Mouse (Mus musculus): ENCODE data around the gene Bcap29. TPM values are rescaled to one million over a fixed set of nuclear protein-coding genes. Genes with fewer than 3 reads are reported as not detected.
"Not testable (repeated sequence)": the region's sequence is repeated elsewhere in the genome, so short reads cannot be mapped to it uniquely, and the experiment has no call there.

Gene Bcap29
- 34.0 and 37.4 TPM in 2 replicates for polyA plus RNA-seq (2012; rRNA removed)

DNA sequence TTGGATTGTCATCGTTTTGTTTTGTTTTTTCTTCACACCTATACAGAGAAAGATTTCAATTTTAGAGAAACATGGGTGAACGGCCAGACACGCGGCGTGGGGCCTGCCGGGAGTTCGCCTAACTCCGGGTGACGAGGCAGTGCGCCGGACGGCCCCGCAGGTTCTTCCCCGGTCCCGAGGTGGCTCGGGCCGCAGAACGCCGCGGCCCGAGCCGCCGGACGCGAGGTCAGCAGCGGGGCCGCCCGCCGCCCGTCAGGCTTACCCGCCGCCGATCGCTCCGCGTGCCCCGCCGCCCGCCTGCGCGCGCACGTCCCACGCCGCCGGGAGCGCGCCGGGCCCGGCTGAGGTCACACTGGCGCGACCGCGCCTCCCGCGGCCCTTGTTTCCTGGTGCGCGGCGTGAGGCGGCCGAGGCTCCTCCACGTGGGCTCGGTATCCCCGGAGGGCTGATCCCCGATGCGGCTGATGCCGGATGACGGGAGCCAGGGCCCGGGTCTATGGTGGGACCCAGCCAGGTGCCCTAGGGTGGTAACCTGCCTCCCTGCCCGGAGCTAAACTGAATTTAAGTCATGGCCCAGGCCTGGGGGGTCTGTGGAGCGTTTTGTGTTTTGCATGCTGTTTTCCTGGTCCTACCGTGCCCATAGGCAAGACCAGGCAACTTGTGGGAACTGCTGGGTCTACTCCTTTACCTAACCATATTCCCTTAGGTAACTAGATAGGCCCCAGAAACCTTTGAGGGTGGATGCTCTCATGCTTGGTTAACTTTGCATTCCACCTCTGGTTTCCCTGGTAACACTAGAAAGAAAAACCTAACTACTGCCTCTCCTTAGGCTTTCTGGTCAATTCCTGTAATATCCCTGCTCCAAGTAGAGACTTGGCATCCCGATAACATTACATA is at the start of gene Bcap29:
TSS of gene Bcap29 (minus strand) at position 316 of the 897 bp plus-strand sequence.
- peak in 1 of 2 experiments; percentile 54 for DNase-seq (ENCODE audit: extremely low spot score in 1 of 2, low spot score in 1 of 2)

DNA sequence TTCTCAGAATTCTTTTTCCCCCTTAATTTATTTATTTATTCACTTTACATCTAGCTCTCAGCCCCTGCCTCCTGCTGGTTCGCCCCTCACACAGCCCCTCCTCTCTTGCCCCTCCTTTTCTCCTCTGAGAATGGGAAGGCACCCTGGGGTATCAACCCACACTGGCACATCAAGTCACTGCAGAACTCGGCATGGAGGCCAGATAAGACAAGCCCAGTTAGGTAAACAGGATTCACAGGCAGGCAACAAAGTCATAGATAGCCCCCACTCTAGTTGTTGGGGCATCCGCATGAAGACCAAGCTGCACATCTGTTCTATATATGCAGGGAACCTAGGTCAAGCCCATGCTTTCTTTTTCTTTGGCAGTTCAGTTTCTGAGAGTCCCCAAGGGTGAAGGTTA is 32.7 kb upstream of the Bcap29 start:
- no peak for DNase-seq (ENCODE audit: extremely low spot score in 1 of 2, low spot score in 1 of 2)

DNA sequence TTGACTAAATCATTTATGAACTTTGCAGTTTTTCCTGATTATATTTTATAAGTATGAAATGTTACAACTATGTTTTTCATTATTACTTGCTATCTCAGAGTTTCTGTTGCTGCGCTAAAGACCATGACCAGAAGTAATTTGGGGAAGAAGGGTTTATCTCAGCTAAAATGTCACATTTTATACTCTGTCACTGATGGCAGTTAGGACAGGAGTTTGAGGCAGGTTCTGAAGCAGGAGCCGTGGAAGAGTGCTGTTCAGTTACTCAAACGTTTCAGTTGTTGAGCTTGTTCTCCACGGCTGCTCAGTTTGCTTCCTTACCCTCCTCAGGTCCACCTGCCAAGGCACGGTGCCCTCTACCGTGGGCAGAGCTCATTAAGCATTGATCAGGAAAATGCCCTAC is 31.5 kb upstream of the Bcap29 start:
- DNase-seq (ENCODE audit: extremely low spot score in 1 of 2, low spot score in 1 of 2): no peak

DNA sequence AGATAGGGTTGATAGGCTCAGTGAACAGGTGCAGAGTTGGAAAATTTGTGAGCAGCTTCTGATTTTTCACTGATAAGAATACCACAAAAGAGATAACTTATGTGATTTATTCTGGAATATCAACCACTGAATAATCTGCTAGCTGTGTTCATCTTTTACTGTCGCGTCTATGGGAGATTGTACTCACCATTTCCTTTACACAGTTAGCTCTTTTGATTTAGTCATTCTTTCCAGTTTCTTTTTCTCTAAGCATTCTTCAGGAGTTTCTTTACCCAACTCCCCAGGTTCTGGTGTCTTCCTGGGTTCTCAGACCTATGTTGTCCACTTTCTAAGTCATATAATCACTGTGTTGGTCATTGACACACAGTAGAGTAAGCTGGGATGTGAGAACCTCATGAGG is 22.4 kb upstream of the Bcap29 start:
- no peak for DNase-seq (ENCODE audit: extremely low spot score in 1 of 2, low spot score in 1 of 2)

DNA sequence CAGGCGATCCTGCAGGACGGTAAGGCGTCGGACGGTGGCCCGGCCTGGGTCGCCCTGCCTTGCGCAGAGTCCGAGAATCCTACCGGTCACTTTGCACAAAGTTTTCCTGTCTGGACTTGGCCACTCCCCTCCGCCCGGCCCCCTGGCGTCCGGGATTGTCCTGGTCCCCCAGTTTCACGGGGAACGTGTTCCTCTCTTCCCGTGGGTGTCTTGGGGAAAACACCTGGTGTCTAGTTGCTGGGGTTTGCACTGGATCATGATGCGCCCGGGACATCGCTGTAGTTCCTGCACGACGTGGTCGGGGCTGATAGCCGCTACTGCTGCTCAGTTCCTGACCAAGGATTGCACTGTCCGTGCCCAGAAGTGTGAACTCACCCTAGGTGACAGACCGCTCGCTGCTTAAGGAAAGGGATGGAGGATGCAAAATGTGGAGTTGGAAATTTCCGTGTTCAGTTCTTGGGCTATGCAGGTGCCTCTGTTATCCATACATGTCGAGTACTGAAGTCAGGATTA is 20.6 kb upstream of the Bcap29 start:
- DNase-seq (ENCODE audit: extremely low spot score in 1 of 2, low spot score in 1 of 2): no peak

DNA sequence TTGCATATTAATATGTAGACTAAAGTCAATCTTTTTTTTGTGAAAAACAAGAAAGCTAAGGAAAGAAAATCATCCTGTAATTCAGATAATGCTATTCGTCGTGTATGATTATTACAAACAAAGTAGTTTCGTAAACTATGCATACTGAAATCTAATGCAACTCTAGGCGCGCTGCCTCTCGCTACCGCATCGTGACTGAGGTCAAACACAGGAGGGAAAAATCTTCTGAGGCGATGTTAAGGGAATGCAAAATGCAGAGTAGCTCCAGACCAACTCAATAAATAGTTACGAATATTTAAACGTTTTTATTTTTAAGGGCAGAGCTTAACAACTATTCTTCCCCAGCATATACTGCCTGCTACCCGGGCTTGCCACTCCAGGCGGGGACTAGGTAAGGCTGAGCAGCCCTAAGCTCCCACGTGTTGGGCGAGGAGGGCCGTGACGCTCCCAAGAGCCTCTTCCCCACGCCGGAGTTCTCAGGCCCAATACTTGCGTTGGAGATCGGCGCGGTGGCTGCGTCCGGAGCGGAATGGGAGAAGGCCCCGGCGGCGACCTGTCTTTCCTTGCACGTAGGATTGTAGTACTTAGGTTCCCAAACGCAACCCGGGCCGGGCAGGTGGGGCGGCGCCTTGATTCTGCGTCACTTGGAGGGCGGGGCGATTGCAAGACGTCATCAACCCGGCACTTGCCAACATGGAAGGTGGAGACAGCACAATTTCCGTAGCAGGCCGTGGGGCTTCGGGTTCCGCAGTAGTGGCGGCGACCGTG is 19.9 kb upstream of the Bcap29 start, which contains the start of the genes Dus4l and Cog5:
TSS of gene Dus4l (minus strand) at position 630 of the 768 bp plus-strand sequence.
TSS of gene Cog5 (plus strand) at position 673 of the 768 bp plus-strand sequence.
- DNase-seq (ENCODE audit: extremely low spot score in 1 of 2, low spot score in 1 of 2): peak; percentile 91 to 98

DNA sequence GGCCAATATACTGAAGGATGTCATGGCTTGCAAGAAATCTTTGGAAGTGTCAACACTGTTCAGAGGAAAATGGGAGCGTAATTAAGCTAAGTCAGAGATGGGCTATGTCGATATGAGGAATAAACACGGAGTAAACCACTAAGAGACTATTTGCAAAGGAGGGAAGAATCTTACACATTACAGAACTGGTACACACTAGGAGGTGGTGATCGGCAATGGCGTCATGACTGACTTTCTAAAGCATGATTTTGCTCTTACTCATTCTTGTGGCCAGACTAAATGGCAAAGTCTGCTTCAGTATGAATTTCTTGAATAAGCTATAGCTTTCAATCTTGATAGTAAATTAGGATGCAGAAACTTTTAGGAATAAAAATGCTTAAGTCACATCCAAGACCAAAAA is 19.2 kb upstream of the Bcap29 start:
- no peak for DNase-seq (ENCODE audit: extremely low spot score in 1 of 2, low spot score in 1 of 2)

DNA sequence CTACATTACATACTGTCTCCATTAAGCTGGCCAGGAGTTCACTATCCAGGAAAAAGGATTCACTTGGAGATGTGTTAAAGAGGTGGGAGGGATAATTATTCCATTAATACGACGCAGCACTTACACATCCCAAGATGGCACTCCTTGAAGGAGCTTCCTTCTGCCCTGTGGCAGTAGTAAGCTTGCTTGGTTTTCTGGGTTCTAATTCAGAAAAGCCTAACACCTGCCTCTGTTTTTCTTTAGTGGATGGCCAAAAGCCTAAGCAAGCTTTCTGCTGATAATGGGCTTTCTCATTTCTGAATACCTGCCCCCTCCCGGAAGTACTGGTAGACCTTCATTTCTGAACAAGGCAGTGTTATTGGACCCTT is 766 bp upstream of the Bcap29 start:
- DNase-seq (ENCODE audit: extremely low spot score in 1 of 2, low spot score in 1 of 2): no peak

DNA sequence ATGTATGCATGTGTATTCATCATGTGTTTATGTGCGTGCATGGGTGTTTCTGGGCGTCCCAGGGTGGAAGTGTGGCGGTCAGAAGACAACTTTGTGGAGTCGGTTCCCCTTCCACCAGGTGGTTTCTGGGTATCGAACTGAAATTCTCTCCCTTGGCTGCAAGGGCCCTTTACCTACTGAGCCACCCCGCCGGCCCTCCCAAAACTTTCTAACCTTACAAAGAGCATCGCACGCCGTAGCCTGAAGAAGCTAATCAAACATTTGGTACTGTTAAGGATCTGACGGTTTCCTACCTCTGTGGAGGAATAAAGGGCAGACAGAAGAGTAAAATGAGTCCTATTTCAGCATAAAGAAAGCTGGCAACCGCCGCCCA is 502 bp downstream of the Bcap29 start:
- DNase-seq (ENCODE audit: extremely low spot score in 1 of 2, low spot score in 1 of 2): peak in 1 of 2 experiments; percentile 35

DNA sequence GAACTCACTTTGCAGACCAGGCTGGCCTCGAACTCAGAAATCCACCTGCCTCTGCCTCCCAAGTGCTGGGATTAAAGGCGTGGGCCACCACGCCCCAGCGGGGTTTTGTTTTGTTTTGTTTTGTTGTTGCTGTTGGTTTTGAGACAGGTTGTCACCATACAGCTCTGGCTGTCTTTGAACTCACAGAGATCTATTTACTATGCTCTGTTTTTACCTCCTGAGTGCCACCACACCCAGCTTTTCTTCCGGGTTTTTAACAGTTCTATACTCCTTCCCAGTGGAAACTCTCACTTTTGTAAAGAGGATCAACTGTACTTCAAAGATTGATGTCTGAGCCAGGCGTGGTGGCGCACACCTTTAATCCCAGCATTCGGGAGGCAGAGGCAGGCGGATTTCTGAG is 6.1 kb downstream of the Bcap29 start:
- DNase-seq (ENCODE audit: extremely low spot score in 1 of 2, low spot score in 1 of 2): not testable (repeated sequence)

DNA sequence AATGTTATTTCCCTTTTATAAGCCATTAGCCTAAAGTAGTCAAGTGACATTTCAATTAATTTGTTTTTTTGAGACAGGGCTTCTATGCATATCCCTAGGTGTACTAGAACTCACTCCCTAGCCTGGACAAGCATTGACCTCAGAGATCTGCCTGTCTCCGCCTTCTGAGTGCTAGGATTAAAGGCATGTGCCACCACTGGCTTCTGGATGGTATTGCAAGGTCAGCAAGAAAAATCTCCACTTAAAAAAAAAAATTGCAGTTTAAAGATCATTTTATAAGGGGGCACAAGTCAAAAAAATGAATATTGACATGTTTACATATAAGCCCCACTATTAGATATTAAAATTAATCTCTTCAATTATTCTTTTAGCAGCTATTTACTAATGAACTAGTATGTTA is 9.4 kb downstream of the Bcap29 start:
- no peak for DNase-seq (ENCODE audit: extremely low spot score in 1 of 2, low spot score in 1 of 2)

DNA sequence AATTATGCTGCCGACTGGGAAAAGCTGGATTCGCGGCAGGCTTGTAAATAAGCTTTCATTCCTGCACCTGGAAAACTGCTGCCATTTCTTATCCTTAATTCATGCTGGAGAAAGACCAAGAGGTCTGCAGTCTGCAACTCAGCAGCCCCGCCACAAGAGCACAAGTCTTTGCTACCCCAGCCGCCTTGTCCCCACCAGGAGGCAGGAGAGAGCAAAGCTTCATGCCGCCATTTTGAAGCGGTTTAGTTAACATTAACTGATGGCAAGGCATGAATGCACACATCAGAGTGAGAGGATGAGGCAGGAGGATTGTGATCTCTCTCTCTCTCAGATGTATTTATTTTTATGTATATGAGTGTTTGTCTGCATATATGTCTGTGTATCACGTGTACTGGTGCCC is 14.4 kb downstream of the Bcap29 start:
- DNase-seq (ENCODE audit: extremely low spot score in 1 of 2, low spot score in 1 of 2): no peak

DNA sequence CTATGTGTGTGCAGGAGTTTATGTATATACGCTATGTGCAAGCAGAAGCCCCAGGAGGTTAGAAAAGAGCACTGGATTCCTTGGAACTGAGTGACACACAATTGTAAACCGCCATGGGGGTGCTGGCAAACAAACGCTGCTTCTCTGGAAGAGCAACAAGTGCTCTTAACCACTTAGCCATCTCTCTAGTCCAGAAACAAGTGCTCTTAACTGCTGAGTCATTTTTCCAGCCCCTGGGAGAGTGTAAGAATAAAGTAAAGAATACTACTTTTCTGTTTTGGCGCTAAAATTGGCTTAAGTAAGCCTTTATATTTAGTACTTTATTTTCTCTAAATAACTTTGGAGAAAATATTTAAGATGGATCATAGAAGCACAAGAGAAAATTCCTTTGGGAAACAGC is 21.1 kb downstream of the Bcap29 start:
- DNase-seq (ENCODE audit: extremely low spot score in 1 of 2, low spot score in 1 of 2): no peak

DNA sequence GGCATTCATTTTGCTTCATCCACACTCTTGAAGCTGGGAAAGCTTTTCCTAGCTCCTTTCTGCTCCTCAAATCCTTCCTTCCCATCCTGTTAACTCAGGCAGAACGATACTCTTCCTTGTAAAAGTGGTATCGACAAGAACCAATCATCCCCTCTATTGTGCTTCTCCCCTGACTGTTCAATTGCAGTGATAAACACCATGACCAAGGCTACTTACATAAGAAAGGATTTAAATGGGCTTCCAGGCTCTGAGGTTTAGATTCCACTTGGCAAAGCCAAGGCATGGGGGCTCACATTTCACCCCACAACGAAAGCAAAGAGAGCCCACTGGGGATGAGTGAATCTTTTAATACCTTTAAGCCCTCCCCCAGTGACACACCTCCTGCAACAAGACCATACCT is 26.3 kb downstream of the Bcap29 start:
- DNase-seq (ENCODE audit: extremely low spot score in 1 of 2, low spot score in 1 of 2): no peak

DNA sequence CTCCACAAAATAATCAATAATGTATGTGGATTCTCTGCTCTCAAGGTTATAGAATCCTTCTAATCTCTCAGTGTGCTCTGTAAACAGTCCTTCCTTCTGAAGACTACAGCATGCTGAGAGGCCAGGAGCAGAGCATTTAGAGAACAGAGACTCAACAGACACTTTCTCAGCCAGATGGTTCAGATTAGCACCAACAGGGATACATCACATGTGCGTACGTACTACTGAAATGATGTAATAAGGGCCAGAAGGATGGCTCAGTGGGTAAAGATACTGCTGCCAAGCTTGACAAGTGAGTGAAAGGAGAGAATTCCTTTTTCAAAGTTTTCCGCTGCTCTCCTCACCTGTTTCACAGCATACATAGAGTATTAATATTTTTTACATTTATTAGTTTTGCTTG is 29.6 kb downstream of the Bcap29 start:
- DNase-seq (ENCODE audit: extremely low spot score in 1 of 2, low spot score in 1 of 2): no peak

DNA sequence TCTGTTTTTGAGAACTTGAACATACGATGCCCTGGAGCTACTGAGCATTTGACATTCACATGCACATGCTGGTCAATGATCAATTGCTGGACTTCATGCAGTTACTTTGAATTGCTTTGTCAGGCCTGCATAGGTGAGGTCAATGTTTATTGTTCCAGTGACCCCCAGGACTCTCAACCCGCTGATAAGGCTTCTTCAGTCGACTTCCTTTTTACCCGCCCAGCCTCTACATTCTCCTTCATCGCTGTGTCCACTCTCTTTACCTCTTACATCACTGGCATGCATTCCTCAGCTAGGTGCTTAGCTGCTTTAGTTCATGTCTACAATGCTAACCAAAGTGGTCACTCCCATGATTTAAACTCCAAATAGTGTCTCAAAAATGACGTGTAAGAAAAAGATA is 30.9 kb downstream of the Bcap29 start:
- no peak for DNase-seq (ENCODE audit: extremely low spot score in 1 of 2, low spot score in 1 of 2)

DNA sequence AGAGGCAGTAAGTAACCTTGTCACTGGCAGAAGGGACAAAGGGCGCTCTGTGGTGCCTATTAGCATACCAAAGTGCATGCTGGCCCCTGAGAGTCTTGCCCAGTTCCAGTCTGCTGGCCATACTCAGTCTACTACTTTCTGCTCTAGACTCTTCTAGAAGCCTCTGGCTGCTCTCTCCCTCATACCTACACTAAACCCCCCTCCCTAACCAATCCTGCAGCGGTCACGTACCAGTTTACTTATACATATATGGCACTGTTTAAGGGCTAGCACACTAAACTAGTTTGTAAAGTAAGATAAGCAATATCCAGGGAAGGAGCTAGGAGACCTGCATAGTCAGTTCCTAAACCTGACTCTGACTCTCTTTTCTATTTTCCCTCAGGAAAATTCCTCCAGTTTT is 40.2 kb downstream of the Bcap29 start:
- DNase-seq (ENCODE audit: extremely low spot score in 1 of 2, low spot score in 1 of 2): no peak

DNA sequence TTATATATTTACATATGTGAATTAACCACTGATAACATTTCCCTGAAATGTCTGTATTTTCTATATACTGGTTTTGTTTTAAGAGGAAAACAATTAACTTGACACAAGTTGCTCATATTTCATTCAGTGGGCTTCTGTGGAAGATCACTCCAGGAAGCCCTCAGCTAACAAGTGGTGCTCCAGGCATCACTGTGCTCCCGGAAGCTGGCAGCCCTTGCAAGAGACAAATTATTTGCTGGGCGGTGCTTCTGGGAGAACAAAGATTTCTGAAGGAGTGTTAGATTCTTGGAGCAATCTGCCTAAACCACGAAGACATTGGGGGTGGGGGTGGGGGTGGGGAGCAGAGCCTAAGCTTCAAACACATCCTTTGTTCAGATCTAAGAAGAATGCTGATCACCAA is 42.4 kb downstream of the Bcap29 start:
- no peak for DNase-seq (ENCODE audit: extremely low spot score in 1 of 2, low spot score in 1 of 2)

DNA sequence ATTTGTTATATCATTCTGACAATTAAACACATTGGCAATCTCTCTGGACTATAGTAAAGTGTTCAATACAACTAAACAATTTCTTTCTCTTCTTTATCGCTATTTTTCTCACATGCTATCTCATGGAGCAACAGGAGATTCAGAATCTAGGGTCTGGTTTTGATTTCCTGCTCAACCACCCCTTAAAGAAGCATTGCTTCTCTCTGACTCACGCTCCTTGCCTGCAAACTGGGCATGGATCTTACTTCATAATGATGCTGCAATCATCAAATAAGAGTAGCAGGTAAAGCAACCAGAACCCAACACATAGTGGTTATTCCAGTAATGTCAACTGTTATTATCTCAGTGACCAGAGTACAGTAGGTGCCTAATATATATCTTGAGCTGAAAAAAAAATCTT is 50.7 kb downstream of the Bcap29 start:
- no peak for DNase-seq (ENCODE audit: extremely low spot score in 1 of 2, low spot score in 1 of 2)

DNA sequence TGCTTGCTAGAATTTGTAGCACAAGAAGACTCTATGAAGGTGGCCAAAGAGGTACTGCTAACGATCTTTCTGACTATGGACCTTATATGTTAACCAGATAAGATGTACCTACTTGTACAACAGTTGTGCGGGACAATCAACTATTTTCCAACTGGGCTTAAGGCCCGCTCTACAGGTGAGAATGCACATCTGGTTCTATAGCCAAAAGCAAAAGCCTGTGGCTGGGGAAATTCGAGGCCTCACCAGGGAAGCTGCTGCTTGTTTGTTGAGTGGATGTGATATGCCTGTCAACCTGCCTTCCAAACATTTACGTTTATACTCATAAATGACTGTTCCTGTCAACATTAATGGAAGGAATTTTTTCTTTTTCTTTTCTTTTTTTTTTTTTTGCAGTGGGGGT is 52.4 kb downstream of the Bcap29 start:
- DNase-seq (ENCODE audit: extremely low spot score in 1 of 2, low spot score in 1 of 2): no peak

DNA sequence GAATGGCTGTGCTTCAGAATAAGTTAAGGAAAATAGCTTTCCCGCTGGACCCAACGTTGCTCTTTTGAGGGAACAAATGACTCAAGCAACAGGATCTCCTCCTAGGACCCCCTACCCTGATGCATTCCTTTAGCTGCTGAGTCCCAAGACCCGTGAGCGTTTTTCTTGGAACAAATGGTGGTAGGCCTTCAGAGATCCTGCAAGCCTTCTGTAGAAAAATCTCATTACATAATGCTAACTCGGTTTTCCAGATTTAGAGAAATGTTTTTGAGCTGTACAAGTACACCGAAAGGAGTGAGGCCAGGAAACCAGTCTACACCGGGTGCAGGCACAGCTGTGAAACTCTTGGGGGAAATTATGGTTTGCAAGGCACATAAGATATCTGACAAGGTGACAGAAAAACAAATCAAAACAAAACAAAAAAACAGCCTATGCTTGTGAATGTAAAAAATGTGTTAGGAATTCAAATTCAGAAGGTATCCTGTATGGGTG is 53.1 kb downstream of the Bcap29 start:
- DNase-seq (ENCODE audit: extremely low spot score in 1 of 2, low spot score in 1 of 2): peak; percentile 18 to 42

Data from frontal cortex, adult 2 months (tissue).